Mouse (Mus musculus) retina, postnatal 1 day (tissue): ENCODE measurements at regions not wholly inside any gene's neighbourhood (a gene's known extent, or its start where the extent isn't known, plus 50 kb on each side); places are given as distances from the start of the nearest gene placed in this dataset.

Source experiments
- DNase-seq: peaks from one replicate; pipeline ENCODE4 v3.0.0-alpha.2; 2012

GRCm38 (mm10) chr7:73294399-73294798 lies 80.9 kb upstream of the Rgma start:
- no peak for DNase-seq

- no peak for DNase-seq
These were observed 72.8 kb upstream of the Rgma start for GRCm38 (mm10) chr7:73302501-73302900.

GRCm38 (mm10) chr7:73303818-73304217 lies 71.5 kb upstream of the Rgma start:
- DNase-seq = peak; percentile 11

GRCm38 (mm10) chr7:73304799-73305198 lies 70.5 kb upstream of the Rgma start:
- peak; percentile 64 for DNase-seq

GRCm38 (mm10) chr7:73305286-73305975 lies 69.9 kb upstream of the Rgma start:
- peak; percentile 27 for DNase-seq

GRCm38 (mm10) chr7:73306296-73306695 lies 69.0 kb upstream of the Rgma start:
- peak; percentile 22 for DNase-seq

- DNase-seq = peak; percentile 26
These were observed 68.6 kb upstream of the Rgma start for GRCm38 (mm10) chr7:73306728-73307127.

GRCm38 (mm10) chr7:73307586-73308490 lies 67.5 kb upstream of the Rgma start:
- peak; percentile 28 for DNase-seq

- DNase-seq = no peak
These were observed 66.3 kb upstream of the Rgma start for GRCm38 (mm10) chr7:73308981-73309380.

- no peak for DNase-seq
These were observed 65.3 kb upstream of the Rgma start for GRCm38 (mm10) chr7:73310056-73310455.

- DNase-seq = no peak
These were observed 64.7 kb upstream of the Rgma start for GRCm38 (mm10) chr7:73310581-73311136.

- DNase-seq = no peak
These were observed 59.8 kb upstream of the Rgma start for GRCm38 (mm10) chr7:73315555-73315954.

- DNase-seq = no peak
These were observed 57.7 kb upstream of the Rgma start for GRCm38 (mm10) chr7:73317574-73317973.

- DNase-seq = no peak
These were observed 56.3 kb upstream of the Rgma start for GRCm38 (mm10) chr7:73319004-73319403.

- no peak for DNase-seq
These were observed 55.3 kb upstream of the Rgma start for GRCm38 (mm10) chr7:73319994-73320393.

GRCm38 (mm10) chr7:73322466-73323151 lies 52.7 kb upstream of the Rgma start:
- DNase-seq = no peak

GRCm38 (mm10) chr7:73323556-73323955 lies 51.8 kb upstream of the Rgma start:
- DNase-seq = no peak

- DNase-seq = no peak
These were observed 49.8 kb upstream of the Rgma start for GRCm38 (mm10) chr7:73325503-73325902.
